Mouse (Mus musculus) kidney, adult 2 months (tissue): Measurements from ENCODE around the gene Dlk1. TPM values are rescaled to one million over a fixed set of nuclear protein-coding genes. Genes with fewer than 3 reads are reported as not detected.

Experiments
- DNase-seq: peaks from one replicate; pipeline ENCODE4 v3.0.0; 2021
- H3K27ac ChIP-seq: fragments of 200-500 bp; 2 replicates; pipeline ENCODE4 v1.5.1; 2012; ENCODE audit warnings: low read depth, low read length, control low read depth, inconsistent platforms; ENCODE audit not compliant: insufficient read depth
- H3K27me3 ChIP-seq: fragments of 200-500 bp; replicated peaks from 2 replicates; pipeline ENCODE4 v1.6.1; 2012; ENCODE audit warnings: mild to moderate bottlenecking, moderate library complexity, low read length, inconsistent platforms; ENCODE audit not compliant: control insufficient read depth, insufficient read depth
- H3K36me3 ChIP-seq: fragments of 200-500 bp; 2 replicates; pipeline ENCODE4 v1.6.1; 2012; ENCODE audit warnings: mild to moderate bottlenecking, moderate library complexity, low read length, inconsistent platforms; ENCODE audit not compliant: control insufficient read depth, insufficient read depth
- H3K4me1 ChIP-seq: fragments of 200-500 bp; 2 replicates; pipeline ENCODE4 v1.6.1; 2011; ENCODE audit warnings: low read length; ENCODE audit not compliant: control insufficient read depth, insufficient read depth
- H3K4me3 ChIP-seq: fragments of 200-500 bp; 2 replicates; pipeline ENCODE4 v1.5.1; 2011; ENCODE audit warnings: mild to moderate bottlenecking, low read depth, low read length, control low read depth; ENCODE audit not compliant: insufficient read depth
- CTCF ChIP-seq: fragments of 200-500 bp; conservative IDR thresholded peaks from 2 replicates; pipeline ENCODE4 v1.5.1; 2011; ENCODE audit warnings: low read depth, mild to moderate bottlenecking, control low read depth, low read length, moderate library complexity, mixed read lengths; ENCODE audit not compliant: insufficient read depth, insufficient read length
- POLR2A ChIP-seq: fragments of 200-500 bp; IDR thresholded peaks from one replicate; pipeline ENCODE4 v1.6.1; 2011; ENCODE audit warnings: low read depth, low read length, control low read depth
- WGBS: fragments of 180-500 bp; shearing (Covaris S2); methylation state at CpG from one replicate; pipeline ENCODE4 v1.1.7; 2018; 5-methylcytosine and 5-hydroxymethylcytosine counted together
- polyA plus RNA-seq: library from polyadenylated mRNA; depleted of rRNA; stranded (reverse); fragments of >200 nt; gene quantifications from 2 replicates; pipeline ENCODE4 v1.2.3, GENCODE M21; 2012

The Dlk1 gene
- polyA plus RNA-seq, 1 experiment, result 3.4 TPM

DNA sequence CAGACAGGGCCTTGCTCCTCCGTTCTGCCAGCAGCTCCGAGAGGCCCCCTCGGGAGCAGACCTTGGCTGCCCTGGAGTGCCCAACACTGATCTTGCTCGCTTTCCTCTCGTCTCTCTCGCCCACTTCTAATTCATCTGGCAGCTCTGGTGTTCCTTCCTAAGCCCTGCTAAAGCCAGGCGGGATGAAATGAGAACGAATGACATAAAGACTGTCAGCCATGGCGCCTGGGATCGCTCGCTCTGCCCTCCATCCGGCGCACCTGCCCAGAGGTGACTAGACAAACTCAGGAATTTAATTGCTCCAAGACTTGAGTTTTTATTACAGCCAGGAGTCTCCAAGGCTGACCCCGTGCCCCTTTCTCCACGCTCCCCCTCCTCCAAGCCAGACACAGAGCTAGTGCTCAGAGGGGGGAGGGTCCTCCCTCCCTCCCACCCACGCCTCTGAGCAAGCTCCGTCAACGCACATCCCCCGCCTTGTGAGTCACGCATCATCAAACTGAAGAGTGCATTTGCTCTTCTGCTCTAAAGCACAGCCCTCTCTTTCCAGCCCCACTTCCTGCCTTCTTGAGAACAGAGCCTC lies 27.8 kb upstream of the Dlk1 start:
- DNase-seq, result no peak
- H3K27me3 ChIP-seq, result no peaks in the 10 kb centered on the region
- 11% methylated on average over 20 of the region's 20 CpGs for WGBS
- TF ChIP-seq CTCF (no peak), POLR2A (no peak)
- H3K36me3 ChIP-seq, result no peaks in the 10 kb centered on the region
- H3K27ac ChIP-seq, result no peak overlapping the region
- H3K4me3 ChIP-seq, result no peak overlapping the region
- no peaks in the 10 kb centered on the region for H3K4me1 ChIP-seq

DNA sequence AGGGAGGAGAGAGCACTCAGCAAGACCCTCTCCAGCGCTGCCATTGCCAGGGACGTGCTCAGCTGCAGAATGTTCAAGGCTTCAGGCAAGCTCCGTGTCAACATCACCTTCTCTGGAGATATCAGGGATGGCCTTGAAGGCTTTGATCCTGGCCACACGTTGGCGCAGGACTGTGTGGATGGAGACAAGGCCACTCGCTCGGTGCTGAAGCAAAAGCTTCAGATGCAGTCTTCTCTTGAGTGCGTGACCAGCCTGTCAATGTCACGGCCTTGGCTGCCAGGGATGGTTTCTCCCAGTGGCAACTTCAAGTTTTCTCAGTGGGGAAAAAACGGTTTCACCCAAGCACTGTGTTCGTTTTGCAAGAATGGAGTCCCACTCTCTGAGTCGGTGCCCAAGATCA lies 26.6 kb upstream of the Dlk1 start:
- no peak overlapping the region for H3K27ac ChIP-seq
- no peaks in the 10 kb centered on the region for H3K36me3 ChIP-seq
- 84% methylated on average over 12 of the region's 12 CpGs for WGBS
- DNase-seq, result no peak
- no peak for TF ChIP-seq POLR2A
- no peak for TF ChIP-seq CTCF
- no peak overlapping the region for H3K4me3 ChIP-seq
- no peaks in the 10 kb centered on the region for H3K27me3 ChIP-seq
- H3K4me1 ChIP-seq, result no peaks in the 10 kb centered on the region

DNA sequence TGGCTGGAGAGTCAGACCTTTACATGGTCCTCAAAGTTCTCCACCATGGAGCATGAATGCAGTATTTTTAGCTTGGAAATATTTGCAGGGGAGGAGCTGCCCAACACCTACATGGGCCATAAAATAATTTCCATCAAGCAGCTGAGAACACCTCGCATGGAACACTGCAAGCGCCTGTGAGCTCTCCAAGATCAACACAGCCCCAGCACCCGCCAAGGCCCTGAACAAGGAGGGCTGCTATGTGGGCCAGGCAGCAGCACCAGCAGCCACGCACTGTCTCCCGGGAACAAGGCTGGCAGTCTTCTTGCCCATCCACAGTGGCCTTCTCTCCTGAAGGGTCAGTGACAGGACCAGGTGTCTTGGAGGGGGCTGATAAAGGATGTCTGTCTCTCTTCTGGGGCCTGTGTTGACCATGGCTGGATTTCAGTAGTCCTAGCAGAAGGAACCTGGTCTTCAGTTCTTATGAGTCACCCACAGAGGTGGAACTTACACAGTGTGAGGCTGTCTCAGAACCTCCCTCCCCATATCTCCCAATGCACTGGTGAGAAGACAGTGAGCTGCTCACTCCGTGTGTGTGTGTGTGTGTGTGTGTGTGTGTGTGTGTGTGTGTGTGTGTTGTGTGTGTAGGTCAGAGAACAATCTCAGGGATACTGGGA lies 20.0 kb upstream of the Dlk1 start:
- no peaks in the 10 kb centered on the region for H3K27me3 ChIP-seq
- TF ChIP-seq POLR2A, result no peak
- TF ChIP-seq CTCF, result no peak
- H3K4me3 ChIP-seq, result no peak overlapping the region
- no peaks in the 10 kb centered on the region for H3K4me1 ChIP-seq
- no peak for DNase-seq
- whole genome bisulfite sequencing, result 65% methylated on average over 6 of the region's 6 CpGs
- no peak overlapping the region for H3K27ac ChIP-seq
- H3K36me3 ChIP-seq, result no peaks in the 10 kb centered on the region

DNA sequence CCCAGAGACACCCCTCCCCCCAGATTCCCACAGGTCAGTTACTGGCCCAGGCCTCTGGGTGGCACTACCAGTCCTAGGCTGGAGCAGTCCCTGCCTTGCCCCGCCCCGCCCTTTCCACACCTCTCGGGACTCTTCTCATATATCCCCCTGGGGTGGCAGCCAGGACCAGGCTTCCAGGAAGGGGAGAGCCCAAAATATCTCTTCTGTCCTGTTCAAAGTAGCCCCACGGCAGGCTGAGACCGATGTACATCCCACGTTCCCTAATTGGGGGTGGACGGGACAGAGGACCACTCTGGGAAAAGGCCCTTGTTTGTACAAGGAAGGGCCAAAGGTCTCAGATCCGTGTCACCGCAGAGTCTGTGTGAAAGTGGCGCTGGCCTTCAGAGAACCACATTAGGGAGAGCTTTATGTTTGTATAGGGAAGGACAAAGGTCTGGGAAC lies 16.2 kb upstream of the Dlk1 start:
- Histone ChIP-seq H3K27ac (no peak overlapping the region), H3K4me1 (no peaks in the 10 kb centered on the region), H3K4me3 (no peak overlapping the region), H3K27me3 (no peaks in the 10 kb centered on the region), H3K36me3 (no peaks in the 10 kb centered on the region)
- peak; percentile 17 for DNase-seq
- TF ChIP-seq CTCF (peak; percentile 43; the same call in 1 of the 2 replicates), POLR2A (no peak)
- WGBS, result 18% methylated on average over 10 of the region's 10 CpGs

DNA sequence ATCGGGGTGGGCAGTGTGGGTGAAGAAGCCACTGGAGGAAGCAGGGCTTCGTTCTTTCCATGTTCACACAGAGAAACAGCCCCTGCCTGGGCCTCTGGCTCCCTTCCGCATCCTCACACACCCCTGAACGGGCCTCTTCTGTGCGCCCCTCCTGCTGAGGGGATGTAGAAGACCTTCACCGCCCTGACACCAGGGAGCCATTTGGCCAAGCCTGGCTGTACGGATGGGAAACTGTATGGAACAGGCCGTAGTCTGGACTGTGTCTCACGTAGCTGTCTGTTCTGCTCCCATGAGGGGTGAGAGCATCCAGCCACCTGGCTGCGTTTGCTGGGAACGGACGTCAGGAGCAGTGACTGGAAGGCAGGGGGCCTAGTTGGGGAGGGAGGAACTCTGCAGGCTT lies 15.8 kb upstream of the Dlk1 start:
- Histone ChIP-seq H3K36me3 (no peaks in the 10 kb centered on the region), H3K27ac (no peak overlapping the region), H3K4me1 (no peaks in the 10 kb centered on the region), H3K4me3 (no peak overlapping the region), H3K27me3 (no peaks in the 10 kb centered on the region)
- no peak for DNase-seq
- TF ChIP-seq CTCF (no peak), POLR2A (no peak)
- WGBS, result 55% methylated on average over 12 of the region's 12 CpGs

DNA sequence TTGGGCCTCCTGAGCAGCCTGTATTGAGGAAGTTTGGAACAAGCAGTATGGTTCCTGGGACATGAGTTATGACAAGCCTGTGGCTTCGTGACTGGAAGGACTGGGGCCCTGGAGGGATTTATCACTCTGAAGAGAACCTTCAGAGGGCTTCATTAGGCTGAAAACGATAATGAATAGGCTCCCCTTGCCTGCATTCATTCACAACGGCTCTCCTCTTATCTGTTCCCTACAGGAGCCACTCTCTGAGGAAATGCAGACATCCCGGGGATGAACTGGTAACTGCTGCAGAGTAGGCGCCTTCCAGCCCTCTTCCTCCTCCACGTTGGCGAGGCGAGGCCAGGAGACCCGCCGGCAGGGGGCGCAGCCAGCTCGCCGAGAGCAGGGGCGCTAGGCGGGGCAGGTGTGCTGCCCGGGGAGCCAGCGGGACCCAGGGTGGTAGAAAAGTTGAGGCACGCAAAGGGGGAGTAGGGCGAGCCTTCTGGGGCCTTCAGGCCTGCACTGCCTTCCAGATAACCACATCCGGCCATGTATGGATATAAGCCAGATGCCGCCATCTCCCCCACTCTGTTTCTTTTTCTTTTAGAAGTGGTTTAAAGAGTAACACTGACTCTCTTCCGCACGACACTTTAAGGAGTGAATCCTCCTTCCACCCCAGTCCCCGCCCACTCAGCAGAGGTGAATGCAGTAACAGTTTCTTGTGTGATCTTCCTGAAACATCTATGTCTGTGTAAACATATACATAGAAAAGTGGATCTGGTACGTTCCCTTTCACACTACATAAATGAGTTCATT lies 14.9 kb upstream of the Dlk1 start:
- Histone ChIP-seq H3K4me1 (no peaks in the 10 kb centered on the region), H3K27ac (no peak overlapping the region), H3K36me3 (no peaks in the 10 kb centered on the region), H3K4me3 (no peak overlapping the region), H3K27me3 (no peaks in the 10 kb centered on the region)
- 9% methylated on average over 25 of the region's 25 CpGs for WGBS
- no peak for TF ChIP-seq POLR2A
- TF ChIP-seq CTCF, result peak; percentile 76
- DNase-seq, result peak; percentile 71

DNA sequence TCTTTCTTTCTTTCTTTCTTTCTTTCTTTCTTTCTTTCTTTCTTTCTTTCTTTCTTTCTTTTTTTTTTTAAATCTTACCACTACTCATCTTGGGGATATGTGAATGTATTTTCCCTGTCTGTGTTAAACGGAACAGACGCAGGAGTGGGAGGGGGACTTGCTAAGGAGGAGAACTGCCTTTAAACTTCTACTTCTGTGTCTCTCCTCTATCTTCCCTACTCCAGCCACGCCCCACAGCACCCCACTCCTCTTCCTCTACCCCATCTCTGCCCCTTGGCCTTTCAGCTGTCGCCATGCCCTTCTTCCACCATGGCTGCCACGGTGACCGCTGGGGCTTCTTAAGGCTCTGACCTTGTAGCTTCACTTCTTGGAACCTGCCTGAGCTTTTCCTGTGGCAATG lies 14.2 kb upstream of the Dlk1 start:
- Histone ChIP-seq H3K36me3 (no peaks in the 10 kb centered on the region), H3K4me3 (no peak overlapping the region), H3K27me3 (no peaks in the 10 kb centered on the region), H3K27ac (no peak overlapping the region), H3K4me1 (no peaks in the 10 kb centered on the region)
- DNase-seq, result no peak
- WGBS, result 93% methylated on average over 6 of the region's 6 CpGs
- TF ChIP-seq CTCF (no peak), POLR2A (no peak)
